Mouse (Mus musculus) myocyte (in vitro differentiated cells): ENCODE data around the gene Psmd3.

Experiments used
- CEBPB ChIP-seq: IDR thresholded peaks from 2 replicates; pipeline ENCODE4 v1.6.1; 2011; ENCODE audit warnings: mild to moderate bottlenecking, moderate library complexity; ENCODE audit not compliant: poor library complexity, insufficient read depth, severe bottlenecking
- E2F4 ChIP-seq: IDR thresholded peaks from one replicate; pipeline ENCODE4 v1.6.1; 2011; ENCODE audit warnings: mild to moderate bottlenecking, control low read depth, moderate library complexity; ENCODE audit not compliant: insufficient read depth
- MAX ChIP-seq: IDR thresholded peaks from one replicate; pipeline ENCODE4 v1.6.1; 2011; ENCODE audit warnings: low read depth, mild to moderate bottlenecking, control low read depth
- MYOD1 ChIP-seq, 3 experiments: IDR thresholded peaks; one replicate each; pipeline ENCODE4 v1.6.1; 2011; ENCODE audit warnings: control low read depth in 2 of 3, low read depth in 2 of 3, mild to moderate bottlenecking in 2 of 3, moderate library complexity in 1 of 3; ENCODE audit not compliant: insufficient read length in 2 of 3, control insufficient read depth in 1 of 3
- MYOG ChIP-seq, 3 experiments: IDR thresholded peaks; one replicate each; pipeline ENCODE4 v1.6.1; 2011; ENCODE audit warnings: control low read depth in 2 of 3, low read depth in 2 of 3, mild to moderate bottlenecking in 2 of 3; ENCODE audit not compliant: insufficient read length in 2 of 3, control insufficient read depth in 1 of 3, insufficient read depth in 1 of 3
- POLR2A ChIP-seq: IDR thresholded peaks from one replicate; pipeline ENCODE4 v1.6.1; 2011; ENCODE audit warnings: low read depth, mild to moderate bottlenecking, control low read depth, moderate library complexity; ENCODE audit not compliant: insufficient read length
- POLR2AphosphoS2 ChIP-seq: IDR thresholded peaks from one replicate; pipeline ENCODE4 v1.6.1; 2011; ENCODE audit warnings: low read depth, control low read depth; ENCODE audit not compliant: insufficient read length
- SRF ChIP-seq: IDR thresholded peaks from one replicate; pipeline ENCODE4 v1.6.1; 2011; ENCODE audit warnings: low read depth; ENCODE audit not compliant: control insufficient read depth, insufficient read length
- TCF12 ChIP-seq: IDR thresholded peaks from one replicate; pipeline ENCODE4 v1.6.1; 2011; ENCODE audit warnings: mild to moderate bottlenecking, control low read depth; ENCODE audit not compliant: poor library complexity, insufficient read depth, severe bottlenecking
- USF1 ChIP-seq: IDR thresholded peaks from one replicate; pipeline ENCODE4 v1.6.1; 2011; ENCODE audit warnings: low read depth, mild to moderate bottlenecking, control low read depth, moderate library complexity

GRCm38 (mm10) chr11:98720756-98721155 is 38.4 kb downstream of the Psmd3 start:
- TF ChIP-seq POLR2A (no peak), POLR2AphosphoS2 (no peak), MYOG (IDR thresholded peaks at IDR 0.05; ENCODE audit: control insufficient read depth in 1 of 3, insufficient read depth in 1 of 3, insufficient read length in 2 of 3, low read depth in 2 of 3) (no peak), SRF (no peak), MYOD1 (IDR thresholded peaks at IDR 0.05; ENCODE audit: control insufficient read depth in 1 of 3, insufficient read length in 2 of 3, low read depth in 2 of 3) (no peak), MAX (no peak), CEBPB (no peak), TCF12 (no peak), USF1 (no peak), E2F4 (no peak)
